Mouse (Mus musculus) hindbrain, embryonic 10.5 days (tissue): ENCODE measurements around the gene Fgf16. TPM values are rescaled to one million over a fixed set of nuclear protein-coding genes. Genes with fewer than 3 reads are reported as not detected.

Source experiments
- DNase-seq: peaks from one replicate; pipeline ENCODE4 v3.0.0-alpha.2; 2017; ENCODE audit warnings: low spot score
- H3K27ac ChIP-seq: fragments of 300-500 bp; sonication (generic); 2 replicates; pipeline ENCODE4 v1.5.1; 2016; ENCODE audit warnings: mild to moderate bottlenecking, moderate library complexity
- H3K27me3 ChIP-seq: fragments of 300-500 bp; sonication (generic); 2 replicates; pipeline ENCODE4 v1.6.1; 2016; ENCODE audit warnings: mild to moderate bottlenecking; ENCODE audit not compliant: poor library complexity, insufficient read depth, severe bottlenecking
- H3K36me3 ChIP-seq: fragments of 300-500 bp; sonication (generic); 2 replicates; pipeline ENCODE4 v1.6.1; 2016; ENCODE audit warnings: mild to moderate bottlenecking, moderate library complexity
- H3K4me1 ChIP-seq: fragments of 300-500 bp; sonication (generic); replicated peaks from 2 replicates; pipeline ENCODE4 v1.6.1; 2016; ENCODE audit warnings: mild to moderate bottlenecking
- H3K4me3 ChIP-seq: fragments of 300-500 bp; sonication (generic); 2 replicates; pipeline ENCODE4 v1.5.1; 2016; ENCODE audit warnings: mild to moderate bottlenecking, moderate library complexity
- H3K9me3 ChIP-seq: fragments of 300-500 bp; sonication (generic); 2 replicates; pipeline ENCODE4 v1.6.1; 2016; ENCODE audit warnings: mild to moderate bottlenecking, moderate library complexity
- WGBS: fragments of 180-500 bp; shearing (Covaris S2); methylation state at CpG from one replicate; pipeline ENCODE4 v1.1.7; 2016; 5-methylcytosine and 5-hydroxymethylcytosine counted together
- polyA plus RNA-seq: library from polyadenylated mRNA; unstranded; fragments of >200 nt; fragmentation: Nextera tagmentation; extraction: Ambion mirVana; gene quantifications from 2 replicates; pipeline ENCODE4 v1.2.1, GENCODE M21; 2016

The Fgf16 gene
- polyA plus RNA-seq, result 0.16 TPM in 1 of 2 replicates, not detected in the other

DNA sequence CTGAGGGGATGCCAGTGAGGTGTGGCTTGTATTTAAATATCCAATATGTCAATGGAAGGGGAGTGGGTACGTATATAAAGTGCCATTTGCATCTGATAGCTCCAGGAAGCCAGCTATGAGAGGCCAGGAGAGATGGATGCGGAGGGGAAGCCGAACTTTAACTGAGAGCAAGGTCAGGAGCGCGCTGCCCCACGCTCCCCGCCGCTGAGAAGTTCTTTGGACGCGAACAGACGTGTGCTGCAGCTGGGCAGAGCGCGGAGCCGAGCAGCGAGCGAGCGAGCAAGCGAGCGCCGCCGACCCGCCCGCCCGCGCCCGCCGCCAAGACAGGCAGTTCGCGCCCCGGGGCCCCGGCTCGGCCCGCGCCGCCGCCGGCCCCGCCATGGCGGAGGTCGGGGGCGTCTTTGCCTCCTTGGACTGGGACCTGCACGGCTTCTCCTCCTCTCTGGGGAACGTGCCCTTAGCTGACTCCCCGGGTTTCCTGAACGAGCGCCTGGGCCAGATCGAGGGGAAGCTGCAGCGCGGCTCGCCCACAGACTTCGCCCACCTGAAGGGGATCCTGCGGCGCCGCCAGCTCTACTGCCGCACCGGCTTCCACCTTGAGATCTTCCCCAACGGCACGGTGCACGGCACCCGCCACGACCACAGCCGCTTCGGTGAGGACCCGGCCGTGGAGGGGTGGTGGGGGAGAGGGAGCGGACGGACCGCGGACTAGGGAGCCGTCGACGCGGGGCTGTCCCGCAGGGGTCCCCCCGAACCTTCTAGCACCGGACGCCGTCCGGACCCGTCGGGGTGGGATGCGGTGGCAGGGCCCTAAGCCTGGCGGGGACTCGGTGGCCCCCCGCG is at the start of gene Fgf16:
Fgf16 (plus strand) TSS at position 118 of the 843 bp plus-strand sequence.
- Histone ChIP-seq H3K4me1 (peaks cover 5% of the 10 kb centered on the region; the same call in 1 of the 2 replicates), H3K36me3 (no peaks in the 10 kb centered on the region), H3K9me3 (no peaks in the 10 kb centered on the region), H3K27ac (no peak within 1 kb of the TSS), H3K27me3 (peaks cover 71% of the 10 kb centered on the region), H3K4me3 (peak within 1 kb of the TSS; percentile 47)
- WGBS, result 15% methylated on average over 74 of the region's 86 CpGs
- peak; percentile 24 for DNase-seq

DNA sequence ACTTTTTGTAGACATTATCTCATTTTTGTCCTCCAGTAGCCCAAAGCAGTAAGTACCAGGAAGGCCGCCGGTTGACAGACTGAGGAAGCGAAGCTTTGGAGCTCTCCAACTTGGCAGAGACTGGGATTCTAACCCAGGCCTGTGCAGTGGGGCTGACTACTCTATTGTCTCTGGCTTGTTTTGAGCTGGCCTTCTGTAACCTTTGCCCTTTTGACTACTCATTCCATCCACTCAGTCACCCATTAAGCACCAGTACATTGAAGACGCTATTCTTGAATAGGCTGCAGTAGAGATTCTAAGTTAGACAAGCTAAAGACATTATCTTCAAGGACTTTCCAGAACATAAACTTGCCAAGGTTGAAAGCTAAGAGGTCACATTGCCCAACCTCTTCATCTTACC is 49.3 kb upstream of the Fgf16 start:
- H3K4me1 ChIP-seq, result no peaks in the 10 kb centered on the region
- no peak for DNase-seq
- no peak overlapping the region for H3K4me3 ChIP-seq
- no peak overlapping the region for H3K27ac ChIP-seq
- peaks cover 45% of the 10 kb centered on the region for H3K27me3 ChIP-seq
- no peaks in the 10 kb centered on the region for H3K36me3 ChIP-seq
- WGBS, result 62% methylated on average over 4 of the region's 4 CpGs
- no peaks in the 10 kb centered on the region for H3K9me3 ChIP-seq

GRCm38 (mm10) chrX:105715789-105716321 is 48.2 kb upstream of the Fgf16 start:
- peaks cover 50% of the 10 kb centered on the region for H3K27me3 ChIP-seq

DNA sequence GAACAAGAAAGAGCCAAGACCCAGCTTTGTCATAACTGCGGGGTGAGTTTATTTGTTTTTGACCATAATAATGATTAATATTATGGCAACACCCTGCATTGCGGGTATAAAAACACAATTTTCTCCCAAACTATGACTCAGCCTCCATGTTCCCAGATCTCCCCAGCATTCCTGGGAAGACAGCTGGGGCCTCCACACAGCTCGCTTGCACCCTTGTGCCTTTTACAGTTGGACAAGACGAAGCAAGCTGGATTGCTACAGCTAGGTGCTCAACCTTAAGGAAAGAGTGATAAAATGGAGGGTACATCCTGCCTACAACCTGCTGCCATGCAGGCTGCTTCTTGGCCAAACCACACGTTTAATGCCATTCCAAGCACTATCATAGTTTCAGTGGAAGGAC is 45.7 kb upstream of the Fgf16 start:
- Histone ChIP-seq H3K4me1 (no peaks in the 10 kb centered on the region), H3K9me3 (no peaks in the 10 kb centered on the region), H3K36me3 (no peaks in the 10 kb centered on the region), H3K27me3 (peaks cover 52% of the 10 kb centered on the region), H3K27ac (no peak overlapping the region), H3K4me3 (no peak overlapping the region)
- DNase-seq, result no peak
- WGBS, result 88% methylated on average over 5 of the region's 5 CpGs

More at GRCm38 (mm10) chrX:105715789-105716321, 48.2 kb upstream of the Fgf16 start:
- Histone ChIP-seq H3K27ac (no peak overlapping the region), H3K4me1 (no peaks in the 10 kb centered on the region), H3K4me3 (no peak overlapping the region), H3K9me3 (no peaks in the 10 kb centered on the region), H3K36me3 (no peaks in the 10 kb centered on the region)
- no peak for DNase-seq
- WGBS, result 88% methylated on average over 7 of the region's 7 CpGs

DNA sequence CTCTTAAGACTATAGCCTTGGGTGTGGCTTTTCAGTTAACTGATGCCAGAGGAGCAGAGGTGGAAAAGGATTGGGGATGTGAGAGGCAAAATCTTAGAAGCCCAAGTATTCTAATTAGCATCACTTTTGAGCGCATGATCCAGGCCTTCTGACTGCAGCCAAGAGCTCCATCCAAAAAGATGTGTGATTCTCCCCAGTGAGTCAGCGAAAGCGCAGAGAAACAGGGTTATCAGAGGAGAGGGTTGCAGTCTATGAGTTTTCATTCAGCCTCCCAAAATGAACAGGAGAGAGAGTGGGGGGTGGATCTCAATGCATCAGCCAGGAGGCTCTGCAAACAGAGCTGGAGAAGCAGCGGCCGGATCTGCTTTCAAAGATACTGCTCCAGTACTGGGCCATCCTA is 45.1 kb upstream of the Fgf16 start:
- H3K4me3 ChIP-seq, result no peak overlapping the region
- H3K27ac ChIP-seq, result no peak overlapping the region
- WGBS, result 82% methylated on average over 5 of the region's 5 CpGs
- DNase-seq, result no peak
- H3K36me3 ChIP-seq, result no peaks in the 10 kb centered on the region
- H3K9me3 ChIP-seq, result no peaks in the 10 kb centered on the region
- H3K4me1 ChIP-seq, result no peaks in the 10 kb centered on the region
- peaks cover 47% of the 10 kb centered on the region for H3K27me3 ChIP-seq

DNA sequence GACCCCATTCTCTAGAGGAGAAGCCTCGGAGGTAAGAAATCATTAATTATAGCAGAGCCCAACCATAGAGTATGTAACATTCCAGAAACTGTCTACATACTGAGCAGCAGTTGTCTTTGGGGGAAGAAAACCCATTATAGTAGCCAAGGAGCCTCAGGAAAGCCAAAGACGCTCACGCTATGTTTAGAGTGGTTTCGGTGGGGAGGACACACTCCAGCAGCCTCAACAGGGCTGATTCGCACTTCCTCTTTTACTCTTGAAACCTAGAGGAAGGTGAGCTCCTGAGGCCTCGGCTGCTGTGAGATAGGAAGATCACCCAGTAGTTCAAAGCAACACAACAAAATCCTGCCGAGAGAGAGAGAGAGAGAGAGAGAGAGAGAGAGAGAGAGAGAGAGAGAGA is 39.9 kb upstream of the Fgf16 start:
- Histone ChIP-seq H3K4me3 (no peak overlapping the region), H3K36me3 (no peaks in the 10 kb centered on the region), H3K27me3 (peaks cover 25% of the 10 kb centered on the region), H3K4me1 (no peaks in the 10 kb centered on the region), H3K9me3 (no peaks in the 10 kb centered on the region), H3K27ac (no peak overlapping the region)
- WGBS, result 89% methylated on average over 7 of the region's 7 CpGs
- DNase-seq, result no peak

GRCm38 (mm10) chrX:105762847-105763527 is 1.1 kb upstream of the Fgf16 start:
- DNase-seq, result peak; percentile 10
- WGBS, result 18% methylated on average over 23 of the region's 23 CpGs
- Histone ChIP-seq H3K27me3 (peaks cover 68% of the 10 kb centered on the region), H3K27ac (no peak overlapping the region), H3K4me1 (peaks cover 5% of the 10 kb centered on the region; the same call in 1 of the 2 replicates), H3K9me3 (no peaks in the 10 kb centered on the region), H3K36me3 (no peaks in the 10 kb centered on the region), H3K4me3 (peak overlapping the region; percentile 47)

DNA sequence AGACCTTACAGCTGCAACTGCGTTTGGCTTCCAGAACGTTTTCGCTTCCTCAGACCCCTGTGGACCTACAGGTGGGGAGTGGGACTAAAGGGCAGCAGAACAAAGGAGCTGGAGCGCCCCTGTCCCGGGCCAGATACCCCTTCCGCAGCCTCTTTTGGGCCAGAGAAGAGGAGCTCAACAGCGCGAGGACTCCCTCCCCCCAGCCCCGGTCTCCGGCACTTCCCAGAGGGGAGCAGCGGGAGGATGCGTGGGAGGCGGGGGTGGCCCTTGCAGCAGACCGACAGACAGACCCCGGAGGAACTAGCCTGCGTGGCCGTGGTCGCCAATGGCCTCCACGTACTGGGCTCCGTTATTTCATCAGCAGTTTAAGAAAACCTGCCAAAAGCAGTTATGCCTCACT is 467 bp upstream of the Fgf16 start:
- 11% methylated on average over 20 of the region's 20 CpGs for WGBS
- peak overlapping the region; percentile 47 for H3K4me3 ChIP-seq
- peaks cover 71% of the 10 kb centered on the region for H3K27me3 ChIP-seq
- H3K9me3 ChIP-seq, result no peaks in the 10 kb centered on the region
- H3K27ac ChIP-seq, result no peak overlapping the region
- H3K36me3 ChIP-seq, result no peaks in the 10 kb centered on the region
- peaks cover 5% of the 10 kb centered on the region; the same call in 1 of the 2 replicates for H3K4me1 ChIP-seq
- peak; percentile 25 for DNase-seq

DNA sequence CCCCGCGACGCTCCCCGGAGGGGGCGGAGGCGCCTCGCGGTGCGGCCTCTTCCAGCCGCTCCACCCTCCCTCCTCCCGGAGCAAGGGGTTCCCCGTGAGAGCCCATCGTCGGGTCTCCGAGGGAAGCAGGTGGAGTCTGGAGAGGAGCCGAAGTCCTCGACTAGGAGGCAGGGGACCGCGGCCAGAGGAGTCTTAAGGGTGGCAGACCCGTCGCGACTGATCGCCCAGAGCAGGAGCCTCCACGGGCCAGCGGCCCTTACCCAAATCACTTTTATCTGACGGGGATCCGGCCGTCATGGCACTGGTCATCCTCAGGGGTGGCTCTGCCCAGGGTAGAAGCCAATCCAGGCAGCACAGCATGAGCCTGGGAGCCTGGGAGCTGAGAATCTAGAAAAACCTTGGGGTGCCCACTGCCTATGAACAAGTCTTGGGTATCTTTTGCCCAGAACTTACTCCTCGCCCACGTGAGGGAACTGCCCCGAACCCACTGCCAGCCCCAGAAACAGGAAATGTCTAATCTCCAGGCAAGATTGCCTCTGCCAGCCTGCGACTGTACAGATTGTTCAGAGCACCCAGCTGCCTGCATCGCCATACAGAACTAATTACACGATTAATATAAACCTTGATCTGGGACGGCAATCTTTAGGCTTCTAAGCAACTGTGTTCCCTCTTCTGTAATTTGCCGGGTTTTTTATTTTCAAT is 1.1 kb downstream of the Fgf16 start:
- no peak overlapping the region for H3K27ac ChIP-seq
- H3K4me3 ChIP-seq, result peak overlapping the region; percentile 47
- peaks cover 5% of the 10 kb centered on the region; the same call in 1 of the 2 replicates for H3K4me1 ChIP-seq
- WGBS, result 14% methylated on average over 36 of the region's 36 CpGs
- no peaks in the 10 kb centered on the region for H3K9me3 ChIP-seq
- no peaks in the 10 kb centered on the region for H3K36me3 ChIP-seq
- DNase-seq, result peak; percentile 15
- peaks cover 76% of the 10 kb centered on the region for H3K27me3 ChIP-seq

- H3K27ac ChIP-seq, result no peak overlapping the region
- WGBS, result 30% methylated on average over 6 of the region's 6 CpGs
- peaks cover 5% of the 10 kb centered on the region; the same call in 1 of the 2 replicates for H3K4me1 ChIP-seq
- peaks cover 73% of the 10 kb centered on the region for H3K27me3 ChIP-seq
- no peaks in the 10 kb centered on the region for H3K36me3 ChIP-seq
- DNase-seq, result no peak
- H3K4me3 ChIP-seq, result no peak overlapping the region
- H3K9me3 ChIP-seq, result no peaks in the 10 kb centered on the region
Measured at GRCm38 (mm10) chrX:105766013-105766412, 1.9 kb downstream of the Fgf16 start.

DNA sequence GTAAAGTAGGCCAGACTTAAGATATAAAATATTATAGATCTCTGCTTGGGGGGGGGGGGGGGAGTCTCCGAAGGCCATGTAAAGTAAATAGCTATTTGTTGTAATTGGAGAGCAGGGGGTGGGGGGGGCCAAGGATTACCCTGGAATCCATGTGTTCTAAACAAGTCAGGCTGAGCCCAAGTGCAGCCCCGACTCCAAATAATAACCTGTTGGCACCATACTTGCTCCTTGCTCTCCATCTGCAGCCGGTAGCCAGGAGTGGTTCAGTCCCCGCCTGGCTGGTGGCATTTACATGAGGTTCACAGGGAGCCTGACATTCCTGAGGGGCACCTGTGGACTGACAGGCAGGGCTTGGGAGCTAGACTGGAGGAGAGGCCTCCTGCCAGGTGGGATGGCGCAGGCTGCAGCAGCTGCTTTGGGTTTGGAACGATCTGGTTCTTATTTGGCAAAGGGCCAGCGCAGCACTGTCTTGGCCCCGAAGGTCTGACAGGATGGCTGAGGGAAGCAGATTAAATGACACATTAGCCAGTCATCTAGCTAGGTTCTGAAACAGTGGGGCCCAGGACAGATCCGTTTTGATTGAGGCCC is 3.2 kb downstream of the Fgf16 start:
- H3K4me1 ChIP-seq, result peaks cover 5% of the 10 kb centered on the region; the same call in 1 of the 2 replicates
- 37% methylated on average over 9 of the region's 9 CpGs for WGBS
- H3K27ac ChIP-seq, result no peak overlapping the region
- peaks cover 65% of the 10 kb centered on the region for H3K27me3 ChIP-seq
- H3K36me3 ChIP-seq, result no peaks in the 10 kb centered on the region
- DNase-seq, result no peak
- H3K9me3 ChIP-seq, result no peaks in the 10 kb centered on the region
- no peak overlapping the region for H3K4me3 ChIP-seq

DNA sequence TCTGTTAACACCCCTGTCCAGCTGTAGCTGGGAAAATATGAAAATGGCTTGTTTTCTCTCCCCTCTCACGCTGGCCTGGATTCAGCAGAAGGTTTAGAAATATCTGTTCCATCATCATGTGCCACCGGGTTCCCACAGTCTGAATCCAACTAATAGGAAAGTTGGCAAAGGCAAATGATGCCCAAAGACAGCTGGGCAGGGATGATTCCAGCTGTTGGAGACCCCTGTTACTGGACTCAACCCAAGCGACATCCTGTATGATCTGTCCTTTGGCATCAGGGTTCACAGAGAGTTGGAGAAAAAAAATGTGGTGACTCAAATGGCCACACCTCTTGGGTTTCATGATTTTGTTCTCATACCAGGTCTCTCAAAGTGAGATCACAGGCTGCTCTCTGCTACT is 3.9 kb downstream of the Fgf16 start:
- peaks cover 59% of the 10 kb centered on the region for H3K27me3 ChIP-seq
- DNase-seq, result no peak
- 71% methylated on average over 3 of the region's 3 CpGs for WGBS

More for the DNA sequence above, 3.9 kb downstream of the Fgf16 start:
- Histone ChIP-seq H3K4me1 (peaks cover 5% of the 10 kb centered on the region; the same call in 1 of the 2 replicates), H3K9me3 (no peaks in the 10 kb centered on the region), H3K36me3 (no peaks in the 10 kb centered on the region), H3K27ac (no peak overlapping the region), H3K4me3 (no peak overlapping the region)
